Mouse (Mus musculus) kidney, adult 18-20 months (tissue): Measurements from ENCODE around the gene Dbi.
A peak's percentile ranks its signal among the peaks of the same experiment; 100 is the strongest.

Experiments used
- DNase-seq: peaks from one replicate; pipeline ENCODE4 v3.0.0; 2021

Gene Dbi

GRCm38 (mm10) chr1:120082957-120083585 is 37.8 kb downstream of the Dbi start:
- DNase-seq: no peak

GRCm38 (mm10) chr1:120080632-120081031 is 40.2 kb downstream of the Dbi start:
- DNase-seq: no peak

DNA sequence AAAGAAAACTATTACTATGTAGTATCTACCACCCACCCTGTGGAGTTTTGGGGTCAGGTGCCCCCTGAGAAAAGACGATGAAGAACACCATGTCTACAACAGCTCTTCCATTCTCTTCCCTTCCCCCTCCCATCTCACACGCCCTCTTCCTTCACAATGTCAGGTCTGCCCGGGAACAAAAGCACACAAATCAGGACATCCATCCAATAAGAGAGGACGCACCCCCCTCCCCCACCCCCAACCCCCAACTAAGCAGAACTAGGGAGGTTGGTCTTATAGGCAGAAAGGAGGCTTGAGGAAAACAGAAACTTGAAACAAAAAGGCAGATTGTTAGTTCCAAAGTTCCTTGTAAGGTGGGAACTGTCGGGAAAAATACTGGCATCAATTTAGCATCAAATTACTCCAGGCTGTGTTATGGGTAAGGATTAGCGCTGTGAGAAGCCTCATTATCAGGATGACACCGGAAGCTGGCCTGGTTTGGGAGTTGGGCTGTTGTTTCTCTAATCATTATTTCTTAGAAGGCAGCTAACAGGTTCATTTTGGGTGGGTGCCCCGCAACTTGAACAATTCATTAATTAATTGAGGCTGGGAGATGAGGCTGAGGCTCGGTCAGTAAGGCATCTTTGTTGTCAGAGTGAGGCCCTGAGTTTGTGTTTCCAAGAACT is 43.0 kb downstream of the Dbi start:
- no peak for DNase-seq

DNA sequence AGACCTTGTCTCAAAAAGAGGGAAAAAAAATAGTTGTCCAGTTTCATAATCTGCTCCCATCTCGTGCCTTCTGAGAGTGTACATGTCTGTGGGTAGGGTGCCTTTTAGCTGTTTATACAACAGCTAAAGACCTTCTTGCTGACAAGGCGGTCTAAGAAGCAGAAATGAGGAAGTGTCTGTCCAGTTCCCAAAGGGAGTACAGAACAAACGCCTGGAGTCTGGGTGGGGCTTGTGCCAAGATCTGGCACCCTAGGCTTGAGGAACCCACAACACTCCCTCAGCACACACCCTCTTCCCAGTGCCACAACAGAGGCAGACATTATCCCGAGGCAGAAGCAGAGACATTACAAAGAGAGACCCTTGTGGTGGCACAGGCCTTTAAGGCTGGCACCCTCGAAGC is 45.4 kb downstream of the Dbi start:
- DNase-seq: no peak

DNA sequence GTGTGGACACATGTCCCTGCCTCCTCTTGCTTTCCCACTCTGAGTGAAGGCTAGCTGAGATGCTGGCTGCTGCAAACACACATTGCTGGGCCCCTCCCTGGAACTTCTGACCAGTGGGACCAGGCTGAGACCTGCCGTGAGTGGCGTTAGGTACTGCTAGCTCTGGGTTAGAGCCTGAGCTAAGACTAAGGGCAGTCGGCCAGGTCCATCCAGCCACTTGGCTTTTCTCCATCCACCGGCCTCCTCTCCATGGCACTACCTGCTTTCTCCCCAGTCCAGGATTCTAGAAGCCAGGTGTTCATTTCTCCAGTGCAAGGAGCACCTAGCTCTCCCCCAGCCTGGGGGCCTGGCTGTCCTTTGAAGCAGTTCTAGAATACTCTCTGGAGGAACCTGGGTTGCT is 45.9 kb downstream of the Dbi start:
- DNase-seq: peak; percentile 74

GRCm38 (mm10) chr1:120074307-120074702 is 46.6 kb downstream of the Dbi start:
- no peak for DNase-seq

GRCm38 (mm10) chr1:120073519-120074306 is 47.2 kb downstream of the Dbi start, which contains the start of gene Tmem37:
Gene Tmem37, minus strand, starts transcription at chr1:120074074.
- DNase-seq: peak; percentile 92

DNA sequence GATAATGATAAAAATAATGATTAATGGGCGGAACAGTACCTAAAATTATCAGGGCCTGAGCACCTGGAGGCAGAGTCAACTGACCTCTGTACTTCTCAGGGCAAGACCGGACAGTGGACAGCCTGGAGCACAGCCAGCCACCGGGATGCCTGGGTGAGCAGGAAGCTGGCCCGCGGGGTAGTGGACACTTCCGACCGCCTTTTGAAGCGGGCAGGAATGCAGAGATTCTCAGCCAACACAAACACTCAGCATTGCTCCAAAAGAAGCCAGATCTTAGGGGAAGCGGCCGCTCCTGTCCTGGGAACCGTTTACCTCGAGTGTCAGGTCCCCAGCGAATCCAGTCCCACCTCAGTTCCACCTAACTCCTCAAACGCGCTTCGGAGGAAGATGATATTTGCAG is 48.0 kb downstream of the Dbi start:
- peak; percentile 90 for DNase-seq

DNA sequence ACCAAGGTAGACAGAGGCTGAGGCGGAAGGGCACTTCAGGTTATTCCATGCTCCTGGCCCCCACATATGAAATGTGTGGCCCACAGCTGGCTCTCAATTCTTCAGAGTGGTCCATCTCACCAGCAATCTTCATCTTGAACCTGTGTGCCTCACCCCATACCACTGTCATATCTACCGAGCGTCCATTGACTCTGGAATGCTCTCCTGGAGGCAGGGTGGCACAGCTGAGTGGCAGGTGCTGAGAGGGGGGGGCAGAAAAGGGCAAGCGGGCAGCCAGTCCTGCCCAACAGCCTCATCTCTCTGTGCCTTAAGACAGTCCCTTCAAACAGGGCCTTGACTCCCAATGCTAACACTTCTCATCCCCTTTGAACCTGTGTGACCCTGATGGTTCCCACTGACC is 49.7 kb downstream of the Dbi start:
- no peak for DNase-seq

DNA sequence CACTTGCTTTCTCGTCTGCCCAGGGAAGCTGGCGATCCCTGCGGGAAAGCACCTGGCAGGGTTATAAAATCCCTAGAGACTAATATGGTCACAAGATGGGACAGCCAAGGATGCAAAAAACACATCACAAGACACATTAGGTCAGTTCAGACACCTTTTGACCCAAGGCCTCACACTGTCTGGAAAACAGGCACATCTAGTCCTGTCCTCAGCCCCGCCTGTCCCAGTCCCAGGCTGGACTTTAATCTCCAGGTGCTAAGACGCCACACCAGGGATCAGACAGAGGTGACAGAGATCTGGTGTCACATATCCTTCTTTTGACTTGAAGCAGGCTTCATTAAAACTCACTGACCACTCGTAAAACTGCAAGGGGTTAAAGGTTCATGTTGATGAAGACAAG is 50.7 kb downstream of the Dbi start:
- DNase-seq: peak; percentile 60

DNA sequence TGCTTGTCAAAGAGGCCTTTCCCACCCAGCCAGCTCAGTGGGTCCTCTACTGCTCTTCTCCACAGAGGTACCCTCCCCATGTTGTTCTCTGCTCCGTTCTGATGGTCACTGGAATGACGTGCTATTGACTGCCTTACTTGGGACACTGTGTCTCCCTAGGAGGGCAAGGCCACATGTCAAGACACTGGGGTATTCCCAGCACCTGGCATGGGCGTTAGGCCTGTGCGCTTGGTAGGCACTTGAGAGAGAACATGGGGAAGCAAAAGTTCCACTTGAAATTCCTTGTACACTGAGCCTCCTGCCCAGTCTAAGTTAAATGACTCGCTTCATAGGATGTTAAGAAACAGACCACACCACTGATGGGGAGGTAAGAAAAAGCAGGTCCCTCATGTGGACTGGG is 51.8 kb downstream of the Dbi start:
- no peak for DNase-seq

DNA sequence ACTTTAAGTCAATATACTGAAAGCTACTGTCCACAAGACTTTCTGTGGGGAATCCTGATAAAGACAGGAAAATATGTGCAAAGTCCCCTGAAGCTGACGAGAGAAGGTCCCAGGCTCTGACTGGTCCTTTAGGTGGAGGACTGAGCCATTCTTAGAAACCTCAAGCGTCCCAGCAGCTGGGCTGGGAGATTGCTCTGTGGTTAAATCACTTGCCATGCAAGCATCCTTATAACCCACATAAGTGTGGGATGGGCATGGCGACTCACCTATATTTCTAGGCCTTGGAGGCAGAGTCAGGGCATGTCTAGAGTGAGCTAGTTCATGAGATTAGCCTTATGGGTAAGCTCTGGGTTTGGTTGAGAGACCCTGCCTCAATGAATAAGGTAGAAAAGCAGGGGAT is 54.3 kb downstream of the Dbi start:
- no peak for DNase-seq

GRCm38 (mm10) chr1:120066159-120066558 is 54.7 kb downstream of the Dbi start:
- DNase-seq: no peak

- DNase-seq: no peak
Observed at GRCm38 (mm10) chr1:120064036-120064682, 56.7 kb downstream of the Dbi start.
